Mouse (Mus musculus) megakaryocyte, embryonic 14.5 days (primary cell): ENCODE data around the gene Trpc4ap.

Source experiments
- FLI1 ChIP-seq: IDR thresholded peaks from 2 replicates; pipeline ENCODE4 v1.6.1; 2012; ENCODE audit warnings: low read length, inconsistent platforms, mixed read lengths
- GATA1 ChIP-seq: IDR thresholded peaks from 3 replicates; pipeline ENCODE4 v1.6.1; 2012; ENCODE audit warnings: mixed read lengths, low read length, inconsistent platforms, borderline replicate concordance

DNA sequence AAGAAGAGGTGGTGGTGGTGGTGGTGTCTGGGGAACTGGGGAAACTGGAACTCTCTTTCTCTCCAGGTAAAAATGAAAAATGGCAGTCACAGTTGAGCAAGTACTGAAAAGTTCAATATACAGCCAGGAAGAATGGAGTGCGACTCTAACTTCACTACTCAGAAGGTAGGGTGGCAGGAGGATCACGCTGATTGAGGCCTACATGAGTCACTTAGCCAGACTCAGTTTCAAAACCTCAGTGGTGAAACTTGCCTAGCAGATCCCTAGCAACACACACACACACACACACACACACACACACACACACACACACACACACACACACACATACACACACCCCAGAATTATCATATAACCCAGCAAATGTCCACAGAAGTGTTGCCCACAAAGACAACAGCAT lies 10.3 kb downstream of the Trpc4ap start:
- TF ChIP-seq GATA1, result no peak
- no peak for TF ChIP-seq FLI1
